Mouse (Mus musculus): ENCODE measurements at regions not wholly inside any gene's neighbourhood (a gene's known extent, or its start where the extent isn't known, plus 50 kb on each side); places are given as distances from the start of the nearest gene placed in this dataset.

DNA sequence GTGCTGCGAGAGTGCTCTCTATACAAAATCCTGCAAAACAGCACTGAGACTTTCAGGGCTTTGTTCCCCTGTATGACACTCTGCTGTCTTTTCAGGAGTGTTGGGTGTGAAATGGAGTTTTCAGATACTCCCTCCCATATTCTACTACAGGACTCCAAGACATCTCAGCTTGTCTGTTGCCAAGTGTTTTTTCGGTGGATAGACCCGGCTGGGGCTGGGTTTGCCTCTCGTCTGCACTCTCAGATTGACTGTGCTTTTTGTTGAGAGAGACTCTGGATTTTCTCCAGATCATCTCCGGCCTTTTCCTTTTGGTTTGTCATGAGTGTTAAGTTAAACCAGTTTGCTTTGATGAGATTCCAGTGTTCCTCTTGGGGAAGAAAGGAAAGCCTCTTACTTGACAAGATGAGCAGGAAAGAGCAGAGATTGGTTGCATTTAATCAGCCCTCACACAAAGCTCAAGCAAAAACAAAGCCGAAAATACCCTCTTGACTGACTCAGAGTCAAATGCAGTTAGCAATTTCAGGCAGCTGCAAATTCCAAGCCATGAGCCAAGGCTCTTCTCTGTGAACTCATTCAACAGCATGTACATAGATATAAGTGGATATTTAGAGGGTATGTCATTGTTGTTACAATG lies 219.3 kb upstream of the Veph1 start:
- DNase-seq: no peak

DNA sequence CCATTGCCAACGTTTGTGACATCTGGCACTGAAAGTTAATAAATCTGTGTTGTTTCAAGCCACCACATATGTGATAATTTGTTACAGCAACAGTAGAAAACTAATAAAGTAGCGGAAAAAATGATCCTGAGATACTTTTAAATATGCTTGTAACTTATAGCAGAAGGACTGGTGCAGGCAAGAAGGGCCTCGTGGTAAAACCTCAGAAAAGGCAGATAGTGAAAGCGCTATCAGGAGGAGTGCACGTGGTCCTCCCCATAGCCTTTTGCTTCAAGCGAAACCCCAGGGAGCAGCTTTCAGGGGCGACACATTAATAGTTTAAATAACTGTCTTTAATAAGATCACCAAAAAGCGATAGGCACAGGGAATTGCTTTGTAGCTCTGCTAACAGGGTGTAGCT lies 217.9 kb upstream of the Veph1 start:
- DNase-seq: no peak

GRCm38 (mm10) chr3:66512408-66512807 lies 215.8 kb upstream of the Veph1 start:
- DNase-seq: no peak

DNA sequence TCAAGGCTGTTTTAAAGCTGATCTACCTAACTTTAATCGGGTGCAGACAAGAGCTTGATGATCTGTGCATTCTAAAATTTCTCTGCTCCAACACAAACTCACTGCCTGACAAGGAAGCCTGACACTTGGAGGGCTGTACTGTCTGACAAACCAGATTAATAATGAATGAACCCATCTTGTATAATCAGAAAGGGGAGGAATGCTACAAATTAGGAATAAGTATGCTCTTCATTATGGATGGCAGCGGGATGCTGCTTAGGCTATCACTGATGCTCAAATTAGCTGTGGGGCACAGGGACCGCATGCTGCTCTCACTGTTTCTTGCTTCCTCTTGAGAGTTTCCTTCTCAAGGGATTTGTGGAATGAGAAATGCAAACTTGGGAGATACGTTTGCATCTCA lies 213.8 kb upstream of the Veph1 start:
- no peak for DNase-seq

DNA sequence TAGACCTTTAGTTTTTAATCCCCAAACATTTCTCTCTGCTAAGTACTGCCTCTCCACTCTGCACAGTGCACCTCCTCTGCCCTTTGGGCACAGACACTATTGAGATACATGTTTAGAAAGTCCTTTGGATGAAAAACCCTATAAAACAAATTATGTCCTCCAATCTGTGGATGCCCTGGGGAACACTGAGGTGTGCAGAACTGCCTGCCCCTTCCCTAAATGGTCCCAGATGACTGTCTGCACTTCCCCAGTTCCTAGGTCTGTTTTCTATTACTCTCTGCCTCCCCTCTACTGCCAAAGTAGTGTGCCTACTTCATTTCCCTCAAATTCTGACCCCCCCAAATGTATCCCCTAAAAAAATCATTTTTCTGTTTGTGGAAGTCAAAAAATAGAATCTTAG lies 209.5 kb upstream of the Veph1 start:
- no peak for DNase-seq

GRCm38 (mm10) chr3:66505476-66506076 lies 208.9 kb upstream of the Veph1 start:
- no peak for DNase-seq

GRCm38 (mm10) chr3:66504717-66505116 lies 208.1 kb upstream of the Veph1 start:
- no peak for DNase-seq

- no peak for DNase-seq
Observed at GRCm38 (mm10) chr3:66503615-66504014, 207.0 kb upstream of the Veph1 start.

DNA sequence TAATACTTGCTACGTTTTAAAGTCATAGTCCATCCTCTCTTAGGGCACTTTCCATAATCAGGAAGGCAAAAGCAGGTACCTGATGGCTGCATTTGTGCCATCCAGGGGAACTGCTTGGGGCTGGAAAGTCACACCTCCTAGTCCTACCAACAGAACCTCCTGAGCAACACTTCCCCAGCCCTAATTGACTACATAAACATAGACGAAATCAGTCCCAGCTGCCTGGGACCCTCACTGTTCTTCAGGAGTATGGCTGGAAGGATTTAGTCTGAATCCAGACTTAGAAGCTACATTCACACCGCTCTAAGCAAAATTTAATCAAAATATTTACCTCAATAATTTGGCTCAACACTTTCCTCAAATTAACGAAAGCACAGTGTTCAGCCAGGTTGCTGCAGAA lies 205.2 kb upstream of the Veph1 start:
- DNase-seq: no peak

- DNase-seq: no peak
Observed at GRCm38 (mm10) chr3:66494442-66495113, 197.9 kb upstream of the Veph1 start.

DNA sequence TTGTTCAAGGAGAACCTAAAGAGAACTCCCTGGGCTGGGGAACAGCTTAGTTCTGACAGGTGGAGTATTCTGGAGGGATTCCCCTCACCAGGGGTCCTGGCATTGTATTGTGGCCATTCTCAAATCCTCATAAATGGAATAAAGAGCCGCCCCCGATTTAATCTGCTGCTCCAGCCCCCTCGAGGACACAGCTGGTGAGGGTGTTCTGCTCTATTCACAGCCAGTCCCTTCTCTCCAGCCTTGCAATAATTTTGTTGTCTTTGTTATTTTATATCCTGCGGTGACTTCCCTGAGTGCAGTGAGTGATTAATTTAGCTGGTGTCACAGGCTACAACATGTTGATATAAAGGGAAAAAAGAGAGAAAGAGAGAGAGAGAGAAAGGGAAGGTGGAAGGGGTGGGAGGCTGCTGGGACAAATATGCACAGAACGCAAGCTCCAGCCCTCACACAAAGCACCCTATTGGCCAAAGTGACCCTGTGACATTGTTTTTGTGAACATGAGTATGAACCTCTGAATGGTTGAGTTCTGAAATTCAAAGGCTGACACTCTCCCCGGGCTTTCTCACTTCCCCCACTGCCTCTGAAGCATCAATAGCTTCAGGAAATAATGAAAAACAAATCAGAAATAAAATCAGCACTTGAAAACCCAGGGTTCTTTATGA lies 194.2 kb upstream of the Veph1 start:
- no peak for DNase-seq

DNA sequence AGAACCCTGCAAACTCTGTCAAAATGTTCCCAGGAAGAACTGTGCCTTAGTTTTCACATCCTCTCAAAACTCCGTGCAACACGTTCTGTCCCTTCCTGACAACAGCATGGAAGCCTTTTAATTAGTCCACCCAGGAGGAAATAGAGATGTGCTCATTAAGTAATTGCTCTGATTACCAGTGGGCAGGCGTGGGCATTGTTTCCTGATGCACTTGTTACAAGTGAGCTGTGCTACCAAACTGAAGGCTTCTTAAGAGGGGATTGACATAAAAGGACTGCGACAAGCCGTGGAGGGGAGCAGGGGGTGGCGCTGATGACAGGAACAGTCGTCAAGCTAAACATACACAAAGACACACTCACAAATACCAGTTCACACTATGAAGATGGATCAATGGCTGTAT lies 192.1 kb upstream of the Veph1 start:
- no peak for DNase-seq

- no peak for DNase-seq
Observed at GRCm38 (mm10) chr3:66486658-66487057, 190.0 kb upstream of the Veph1 start.

DNA sequence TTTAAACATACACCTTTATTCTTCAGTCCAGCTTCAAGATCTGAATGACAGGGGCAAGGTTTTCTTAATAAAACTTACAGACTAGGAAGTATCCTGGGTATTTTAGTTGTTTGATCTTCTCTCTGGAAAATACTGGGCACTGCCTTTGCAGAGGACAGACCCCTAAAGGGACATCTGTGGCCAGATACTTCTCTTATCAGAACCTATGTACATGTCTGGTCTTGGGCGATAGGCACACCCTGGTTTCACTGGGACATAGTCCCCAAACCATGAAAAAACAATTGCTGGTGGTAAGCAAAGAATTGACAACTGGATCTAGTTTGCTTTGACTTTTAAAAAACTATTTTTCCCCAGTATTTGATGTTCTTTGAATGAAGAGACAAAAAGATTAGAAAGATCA lies 189.5 kb upstream of the Veph1 start:
- DNase-seq: no peak

GRCm38 (mm10) chr3:66480718-66481117 lies 184.1 kb upstream of the Veph1 start:
- DNase-seq: no peak

DNA sequence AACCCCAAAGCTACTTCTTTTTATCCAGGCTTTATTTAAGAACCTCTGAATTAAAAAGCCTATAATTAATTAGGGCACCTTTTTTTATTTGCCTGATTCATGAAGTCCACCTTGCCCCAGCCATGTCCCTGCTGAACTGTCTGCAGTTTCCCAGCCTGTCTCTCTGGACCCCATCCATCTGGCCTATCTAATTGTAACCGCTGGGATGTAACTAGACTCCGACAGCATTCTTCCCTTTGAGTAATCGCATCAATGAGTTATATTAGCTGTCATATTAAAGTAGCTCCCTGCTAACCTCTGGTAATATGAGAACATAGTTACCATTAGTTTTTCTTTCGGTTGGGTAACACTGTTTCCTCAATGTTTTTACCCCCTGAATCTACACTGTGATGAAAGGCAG lies 182.6 kb upstream of the Veph1 start:
- peak; percentile 34 for DNase-seq

DNA sequence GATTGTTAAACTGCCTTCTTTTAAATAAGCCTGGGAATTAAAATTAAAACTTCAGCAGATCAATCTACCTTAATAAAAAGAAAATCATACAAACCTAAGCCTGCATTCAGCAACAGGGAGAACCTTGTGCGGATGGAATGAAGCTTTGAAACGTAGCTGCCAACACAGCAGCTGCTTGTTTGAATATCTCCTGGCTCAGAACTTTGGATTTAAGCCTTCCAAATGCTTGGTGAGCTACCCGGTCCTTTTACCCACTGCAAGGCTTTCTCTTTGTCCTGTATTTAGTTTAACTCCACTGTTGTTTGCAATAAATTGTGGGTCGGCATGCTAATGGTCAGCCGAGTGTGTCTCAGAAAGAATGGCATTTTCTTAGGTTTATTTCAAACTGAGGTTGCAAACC lies 169.7 kb upstream of the Veph1 start:
- no peak for DNase-seq

GRCm38 (mm10) chr3:66465371-66465770 lies 168.7 kb upstream of the Veph1 start:
- no peak for DNase-seq

DNA sequence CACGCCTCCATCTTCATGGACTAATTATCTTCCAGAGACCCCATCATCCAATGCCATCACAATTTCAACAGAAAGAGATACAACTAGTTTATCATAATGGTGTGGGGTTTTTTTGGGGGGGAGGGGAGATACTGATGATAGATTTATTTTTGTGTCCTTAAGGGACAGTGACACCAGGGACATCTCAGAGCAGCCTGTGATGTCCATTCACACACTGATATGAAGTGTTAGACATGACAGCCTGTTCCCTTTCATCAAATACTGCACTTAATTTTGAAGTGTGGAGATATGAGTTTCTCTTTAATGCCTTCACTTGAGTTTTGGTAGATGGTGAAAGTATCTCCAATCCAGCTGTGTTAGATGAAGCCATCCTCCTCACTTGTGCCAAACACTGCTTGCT lies 165.7 kb upstream of the Veph1 start:
- no peak for DNase-seq

DNA sequence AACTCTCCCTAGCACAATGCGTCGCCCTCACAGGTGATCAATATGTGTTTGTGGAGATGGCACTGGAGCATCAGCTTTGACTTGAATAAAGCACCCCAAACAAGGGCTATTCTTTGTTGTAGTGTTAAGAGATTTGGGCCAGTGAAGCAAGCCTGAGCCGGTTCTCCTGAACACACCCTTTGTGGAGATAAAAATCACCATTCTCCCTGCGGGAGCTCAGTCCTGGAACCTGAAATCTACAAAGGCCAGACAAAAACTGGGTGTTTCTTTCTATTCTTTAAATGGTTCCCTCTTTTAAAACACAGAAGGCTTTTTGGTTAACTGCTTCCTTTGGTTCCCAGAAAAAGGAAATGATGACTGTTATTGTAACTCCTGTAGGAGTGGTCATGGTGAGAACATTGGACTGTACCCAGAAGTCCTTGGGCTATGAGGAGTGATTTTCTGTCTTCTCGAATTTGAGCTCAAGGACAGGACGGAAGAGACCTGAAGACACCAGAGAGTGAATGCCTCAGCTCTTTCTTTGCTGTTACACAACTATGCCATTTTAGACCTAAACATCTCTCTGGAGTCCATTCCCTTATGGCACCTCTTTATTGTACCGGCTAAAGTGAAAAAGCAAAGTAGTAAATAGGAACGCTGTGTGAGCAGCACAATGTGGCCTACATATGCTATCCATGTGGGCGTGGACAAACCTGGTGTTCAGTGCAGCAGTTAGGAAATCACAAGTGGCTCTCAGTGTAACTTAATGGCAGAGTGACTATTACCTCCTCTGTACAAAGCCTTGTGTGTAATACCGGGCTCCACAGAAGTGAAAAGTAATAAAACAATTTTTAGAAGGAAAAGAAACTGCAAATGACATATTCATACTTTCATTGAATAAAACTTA lies 149.9 kb upstream of the Veph1 start:
- DNase-seq: no peak

GRCm38 (mm10) chr3:66433216-66433615 lies 136.6 kb upstream of the Veph1 start:
- no peak for DNase-seq

DNA sequence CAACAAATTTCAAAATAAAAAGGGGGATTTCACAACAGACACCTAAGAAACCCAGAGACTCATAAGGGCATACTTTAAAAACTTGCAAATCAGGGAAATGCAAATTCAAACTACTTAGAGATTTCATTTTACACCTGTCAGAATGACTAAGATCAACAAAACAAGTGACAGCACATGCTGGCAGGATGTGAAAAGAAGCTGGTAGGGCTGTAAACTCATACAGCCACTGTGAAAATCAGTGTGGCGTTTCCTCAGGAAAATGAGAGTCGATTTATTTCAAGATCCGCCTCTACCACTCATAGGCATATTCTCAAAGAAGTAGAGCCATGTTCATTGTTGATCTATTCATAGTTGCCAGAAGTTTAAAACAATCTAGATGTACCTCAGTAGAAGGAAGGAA lies 133.6 kb upstream of the Veph1 start:
- no peak for DNase-seq

DNA sequence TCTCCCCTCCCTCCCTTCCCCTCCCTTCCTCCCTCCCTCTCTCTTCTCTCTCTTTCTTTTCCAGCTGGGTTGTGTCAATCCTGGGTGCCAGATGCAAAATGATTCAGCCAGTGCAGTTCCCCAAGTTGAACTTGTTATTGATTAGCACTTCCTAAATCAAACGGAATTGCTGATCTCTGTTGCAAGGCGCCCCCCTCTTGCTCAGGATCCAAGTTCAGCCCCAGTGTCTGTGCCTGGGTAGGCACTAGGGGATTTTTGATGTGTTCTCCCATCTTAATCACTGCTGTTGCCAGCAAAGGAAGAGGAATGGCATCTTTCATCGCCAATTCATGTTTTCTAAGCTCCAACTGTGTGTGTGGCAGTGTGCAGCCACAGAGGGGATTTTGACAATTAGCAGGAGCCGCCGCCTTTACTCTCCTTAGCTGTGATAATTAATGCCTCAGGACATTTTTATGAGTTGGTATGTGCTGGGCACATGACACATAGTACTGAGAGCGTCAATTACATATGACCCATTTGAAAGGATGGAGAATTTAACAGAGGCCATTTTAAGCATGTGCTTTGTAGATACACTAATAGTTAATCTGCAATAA lies 125.9 kb upstream of the Veph1 start:
- peak; percentile 12 for DNase-seq
